Comparison of ENCODE assay signal across 18 mouse cellular contexts in the genomic region with DNA sequence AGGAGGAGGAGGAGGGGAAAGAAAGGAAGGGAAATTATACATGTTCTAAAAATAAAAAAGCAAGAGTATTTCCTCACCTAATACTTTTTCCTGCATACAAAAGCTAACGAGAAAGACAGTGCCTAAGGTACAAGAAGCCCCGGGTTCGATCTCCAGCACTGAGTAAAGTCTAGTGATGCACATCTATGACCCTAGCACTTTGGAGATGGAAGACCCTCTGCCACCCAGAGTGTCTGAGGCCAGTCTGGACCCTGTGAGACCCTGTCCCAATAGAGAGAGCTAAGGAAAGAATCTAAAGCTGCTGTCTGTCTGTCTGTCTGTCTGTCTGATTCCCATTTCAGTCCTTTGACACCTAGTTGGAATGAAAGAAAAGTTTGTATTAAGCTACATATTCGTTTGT. TPM values are rescaled to one million over a fixed set of nuclear protein-coding genes. Genes with fewer than 3 reads are reported as not detected.
A peak's percentile ranks its signal among the peaks of the same experiment; 100 is the strongest.
DNase-seq lines count a peak whose midpoint lies in the region; ATAC-seq lines count a peak whose summit lies in the region.
"Had no signal": no experiment of that assay in that cellular context is flagged by ENCODE, and none has a peak within 500 bp of the region (broad histone marks: within the 10 kb centered on the region; RNA-seq: fewer than 3 reads in every experiment).

No protein-coding gene starts in this region.

- ATAC-seq in hindbrain, embryonic 11.5 days (ENCODE audit: low FRiP score), result peak; percentile 52; the same call in 1 of the 2 replicates
- ATAC-seq in hindbrain, embryonic 16.5 days, result no peak
- ATAC-seq in forebrain, embryonic 12.5 days (ENCODE audit: low FRiP score), result no peak; the same call in 1 of the 2 replicates
- no peak for ATAC-seq in hindbrain, embryonic 13.5 days (ENCODE audit: low FRiP score)
- no peak for ATAC-seq in neural tube, embryonic 13.5 days (ENCODE audit: low read depth)
- no peak for ATAC-seq in liver, embryonic 12.5 days

- WGBS in hindbrain, embryonic 11.5 days, result 52% methylated on average over 4 of the region's 4 CpGs
- WGBS in hindbrain, embryonic 16.5 days, result 53% methylated on average over 4 of the region's 4 CpGs
- 44% methylated on average over 4 of the region's 4 CpGs for WGBS in forebrain, embryonic 12.5 days
- 43% methylated on average over 4 of the region's 4 CpGs for WGBS in hindbrain, embryonic 13.5 days
- 35% methylated on average over 4 of the region's 4 CpGs for WGBS in neural tube, embryonic 13.5 days
- WGBS in liver, embryonic 12.5 days (ENCODE audit: insufficient replicate concordance), result 62% methylated on average over 4 of the region's 4 CpGs

- H3K4me3 ChIP-seq in hindbrain, embryonic 11.5 days (ENCODE audit: low read depth, low read length), result no peak overlapping the region
- H3K4me3 ChIP-seq in hindbrain, embryonic 16.5 days (ENCODE audit: low read length), result no peak overlapping the region
- no peak overlapping the region for H3K4me3 ChIP-seq in forebrain, embryonic 12.5 days (replicated peaks)
- H3K4me3 ChIP-seq in hindbrain, embryonic 13.5 days, result no peak overlapping the region
- H3K4me3 ChIP-seq in neural tube, embryonic 13.5 days, result no peak overlapping the region
- H3K4me3 ChIP-seq in liver, embryonic 12.5 days, result no peak overlapping the region
- H3K4me3 ChIP-seq: embryonic facial prominence, embryonic 12.5 days; erythroblast, embryonic 14.5 days; heart, adult 2 months; hindbrain, embryonic 15.5 days; liver, embryonic 15.5 days had no signal

- peaks cover 13% of the 10 kb centered on the region for H3K4me1 ChIP-seq in hindbrain, embryonic 11.5 days (replicated peaks; ENCODE audit: control insufficient read depth, insufficient read depth, low read length)
- H3K4me1 ChIP-seq in hindbrain, embryonic 16.5 days (ENCODE audit: control insufficient read depth, insufficient read depth, low read depth, low read length), result peaks cover 7% of the 10 kb centered on the region
- H3K4me1 ChIP-seq in forebrain, embryonic 12.5 days, result peaks cover 28% of the 10 kb centered on the region
- peaks cover 43% of the 10 kb centered on the region for H3K4me1 ChIP-seq in hindbrain, embryonic 13.5 days (replicated peaks)
- H3K4me1 ChIP-seq in neural tube, embryonic 13.5 days (replicated peaks), result peaks cover 49% of the 10 kb centered on the region
- H3K4me1 ChIP-seq in liver, embryonic 12.5 days, result no peaks in the 10 kb centered on the region
- H3K4me1 ChIP-seq: liver, embryonic 15.5 days had no signal

- H3K27ac ChIP-seq in hindbrain, embryonic 11.5 days (ENCODE audit: low read depth, low read length), result peak overlapping the region; percentile 85
- no peak overlapping the region for H3K27ac ChIP-seq in hindbrain, embryonic 16.5 days (ENCODE audit: low read depth, low read length)
- peak overlapping the region; percentile 88 for H3K27ac ChIP-seq in forebrain, embryonic 12.5 days
- peak overlapping the region; percentile 83 for H3K27ac ChIP-seq in hindbrain, embryonic 13.5 days
- H3K27ac ChIP-seq in neural tube, embryonic 13.5 days (replicated peaks), result peak overlapping the region; percentile 82
- no peak overlapping the region for H3K27ac ChIP-seq in liver, embryonic 12.5 days
- H3K27ac ChIP-seq: embryonic facial prominence, embryonic 12.5 days; heart, adult 2 months; kidney, postnatal 0 days; liver, embryonic 15.5 days had no signal

- no peak overlapping the region for H3K9ac ChIP-seq in hindbrain, embryonic 11.5 days (ENCODE audit: low read depth, low read length)
- H3K9ac ChIP-seq in hindbrain, embryonic 16.5 days (ENCODE audit: low read depth, low read length), result no peak overlapping the region; the same call in 1 of the 2 replicates
- H3K9ac ChIP-seq in forebrain, embryonic 12.5 days, result no peak overlapping the region
- H3K9ac ChIP-seq in hindbrain, embryonic 13.5 days, result no peak overlapping the region
- no peak overlapping the region for H3K9ac ChIP-seq in neural tube, embryonic 13.5 days
- no peak overlapping the region for H3K9ac ChIP-seq in liver, embryonic 12.5 days
- H3K9ac ChIP-seq: embryonic facial prominence, embryonic 12.5 days; hindbrain, embryonic 15.5 days; liver, embryonic 15.5 days had no signal

- H3K36me3 ChIP-seq in hindbrain, embryonic 11.5 days (ENCODE audit: control insufficient read depth, insufficient read depth, low read length), result no peaks in the 10 kb centered on the region
- H3K36me3 ChIP-seq in hindbrain, embryonic 16.5 days (ENCODE audit: control insufficient read depth, insufficient read depth, low read length), result no peaks in the 10 kb centered on the region
- no peaks in the 10 kb centered on the region for H3K36me3 ChIP-seq in forebrain, embryonic 12.5 days (replicated peaks)
- H3K36me3 ChIP-seq in hindbrain, embryonic 13.5 days, result no peaks in the 10 kb centered on the region
- H3K36me3 ChIP-seq in neural tube, embryonic 13.5 days, result no peaks in the 10 kb centered on the region
- no peaks in the 10 kb centered on the region for H3K36me3 ChIP-seq in liver, embryonic 12.5 days
- H3K36me3 ChIP-seq: embryonic facial prominence, embryonic 12.5 days; hindbrain, embryonic 15.5 days; liver, embryonic 15.5 days had no signal

- H3K9me3 ChIP-seq in hindbrain, embryonic 11.5 days (ENCODE audit: control insufficient read depth, low read length), result no peaks in the 10 kb centered on the region
- H3K9me3 ChIP-seq in hindbrain, embryonic 16.5 days (ENCODE audit: control insufficient read depth, low read length), result no peaks in the 10 kb centered on the region
- no peaks in the 10 kb centered on the region for H3K9me3 ChIP-seq in forebrain, embryonic 12.5 days
- H3K9me3 ChIP-seq in hindbrain, embryonic 13.5 days, result no peaks in the 10 kb centered on the region
- no peaks in the 10 kb centered on the region for H3K9me3 ChIP-seq in neural tube, embryonic 13.5 days
- H3K9me3 ChIP-seq in liver, embryonic 12.5 days (replicated peaks), result no peaks in the 10 kb centered on the region
- H3K9me3 ChIP-seq: embryonic facial prominence, embryonic 12.5 days; hindbrain, embryonic 15.5 days; liver, embryonic 15.5 days had no signal

- no peak for DNase-seq in hindbrain, embryonic 11.5 days (ENCODE audit: low spot score)
- no peak for DNase-seq in c-Kit-positive CD71-positive TER-119-positive erythroid progenitor cells, embryonic 14.5 days (ENCODE audit: low spot score)
- DNase-seq in adrenal gland, postnatal 14 days, result no peak
- DNase-seq: cerebellum, adult 9-11 months; gastrocnemius, postnatal 14 days; heart, adult 2 months; kidney, adult 18-20 months; thymus, postnatal 14 days had no signal

- H3K27me3 ChIP-seq in hindbrain, embryonic 11.5 days (ENCODE audit: control insufficient read depth, insufficient read depth, low read length), result no peaks in the 10 kb centered on the region
- no peaks in the 10 kb centered on the region for H3K27me3 ChIP-seq in hindbrain, embryonic 16.5 days (replicated peaks; ENCODE audit: control insufficient read depth, insufficient read depth, low read length)
- H3K27me3 ChIP-seq in forebrain, embryonic 12.5 days, result no peaks in the 10 kb centered on the region
- no peaks in the 10 kb centered on the region for H3K27me3 ChIP-seq in hindbrain, embryonic 13.5 days
- no peaks in the 10 kb centered on the region for H3K27me3 ChIP-seq in neural tube, embryonic 13.5 days
- no peaks in the 10 kb centered on the region for H3K27me3 ChIP-seq in liver, embryonic 12.5 days (replicated peaks)
- H3K27me3 ChIP-seq: embryonic facial prominence, embryonic 12.5 days; hindbrain, embryonic 15.5 days; liver, embryonic 15.5 days had no signal

- no peak overlapping the region for H3K4me2 ChIP-seq in hindbrain, embryonic 11.5 days (replicated peaks; ENCODE audit: low read depth, low read length)
- no peak overlapping the region for H3K4me2 ChIP-seq in hindbrain, embryonic 16.5 days (ENCODE audit: low read length)
- peak overlapping the region; percentile 13; the same call in 1 of the 2 replicates for H3K4me2 ChIP-seq in forebrain, embryonic 12.5 days
- H3K4me2 ChIP-seq in hindbrain, embryonic 13.5 days, result no peak overlapping the region
- H3K4me2 ChIP-seq in neural tube, embryonic 13.5 days, result no peak overlapping the region
- H3K4me2 ChIP-seq in liver, embryonic 12.5 days, result no peak overlapping the region
- H3K4me2 ChIP-seq: embryonic facial prominence, embryonic 12.5 days; hindbrain, embryonic 15.5 days; liver, embryonic 15.5 days had no signal

RNA-seq across cellular contexts. Expression of a gene that starts 40.0 kb away (rescaled TPM):
- 46.9 and 50.5 TPM in 2 replicates for polyA plus RNA-seq in hindbrain, embryonic 11.5 days (2014; fragmentation: Nextera tagmentation; extraction: Ambion mirVana)
- 15.8 and 22.2 TPM in 2 replicates for polyA plus RNA-seq in hindbrain, embryonic 16.5 days (2015; fragmentation: Nextera tagmentation; extraction: Ambion mirVana)
- polyA plus RNA-seq in forebrain, embryonic 12.5 days (2016; fragmentation: Nextera tagmentation; extraction: Ambion mirVana), result 39.4 and 44.6 TPM in 2 replicates
- 31.4 and 31.7 TPM in 2 replicates for polyA plus RNA-seq in hindbrain, embryonic 13.5 days (2015; fragmentation: Nextera tagmentation; extraction: Ambion mirVana)
- 28.7 and 30.9 TPM in 2 replicates for polyA plus RNA-seq in neural tube, embryonic 13.5 days (2015; fragmentation: Nextera tagmentation; extraction: Ambion mirVana)
- 21.0 and 21.9 TPM in 2 replicates for total RNA-seq in adrenal gland, postnatal 14 days (2021)
- polyA plus RNA-seq in liver, embryonic 12.5 days (2016; fragmentation: Nextera tagmentation; extraction: Ambion mirVana), result 7.7 and 8.5 TPM in 2 replicates
- polyA plus RNA-seq: erythroblast, embryonic 14.5 days had no signal

Comparison
In these comparisons a context has a peak if more than half of its experiments do, and no peak if none do; other contexts are left out.
1. H3K27ac ChIP-seq: peak in hindbrain, embryonic 11.5 days (single experiment), forebrain, embryonic 12.5 days (single experiment), hindbrain, embryonic 13.5 days (single experiment) and neural tube, embryonic 13.5 days (single experiment); none in hindbrain, embryonic 16.5 days (single experiment) and liver, embryonic 12.5 days (single experiment).